Mouse (Mus musculus): Measurements from ENCODE around the gene Mlx.

Mlx gene

DNA sequence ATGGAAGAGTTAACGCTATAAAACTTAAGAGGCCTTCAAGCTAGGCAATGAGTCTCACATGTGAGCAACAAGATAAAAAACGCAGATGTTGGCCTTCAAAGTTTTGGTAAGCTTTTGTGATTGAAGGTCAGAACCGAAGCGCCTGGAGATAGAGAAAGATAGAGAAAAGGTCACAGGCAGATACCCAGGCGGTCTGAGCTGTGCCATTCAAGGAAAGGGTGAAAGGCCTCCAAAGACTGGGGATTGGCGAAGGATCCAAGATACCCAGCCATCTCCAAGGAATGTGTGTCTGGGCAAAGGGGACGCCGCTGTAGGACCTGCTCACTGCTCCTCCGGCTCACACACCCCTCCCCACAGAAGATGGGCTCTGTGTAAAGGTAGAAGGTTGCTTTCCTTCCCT is 22.1 kb upstream of the Mlx start:
- DNase-seq (ENCODE audit: low read depth), result peak; percentile 14

DNA sequence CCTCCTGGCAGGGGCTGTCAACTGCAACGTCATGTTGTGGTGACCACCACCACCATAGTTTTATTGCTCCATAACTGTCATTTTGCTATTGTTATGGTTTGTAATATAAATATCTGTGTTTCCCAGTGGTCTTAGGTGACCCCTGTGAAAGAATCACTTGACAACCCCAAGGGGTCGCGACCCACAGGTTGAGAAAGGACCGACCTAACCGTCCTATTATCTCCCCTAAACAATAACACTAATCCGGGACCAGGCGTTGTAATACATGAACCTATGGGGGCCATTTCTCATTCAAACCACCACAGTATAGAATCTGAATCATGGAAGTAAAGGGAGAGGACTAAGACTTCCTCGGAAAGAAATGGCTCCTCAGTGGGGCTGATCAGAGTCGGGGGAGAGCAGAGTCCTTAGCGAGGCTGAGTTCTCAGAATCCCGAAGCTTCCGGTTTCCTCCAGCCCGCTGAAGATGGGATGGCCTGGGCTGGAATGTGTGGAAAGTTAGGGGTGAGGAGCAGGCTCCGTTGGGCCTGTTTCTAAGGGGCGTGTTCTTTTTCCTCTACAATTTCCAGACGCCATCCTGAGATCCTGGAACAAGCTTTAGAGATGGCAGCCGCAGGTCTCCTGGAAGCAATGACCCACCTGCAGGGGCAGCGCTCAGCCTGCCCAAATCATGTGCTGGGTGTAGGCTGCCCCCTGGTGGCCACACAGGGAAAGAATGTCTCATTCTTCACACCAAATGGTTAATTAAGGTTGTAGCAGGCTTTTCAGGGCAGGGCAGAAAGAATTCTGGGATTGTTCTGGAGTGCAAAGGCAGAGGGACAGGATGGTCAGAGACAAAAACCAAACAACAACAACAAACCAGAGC is 20.3 kb upstream of the Mlx start:
- DNase-seq (ENCODE audit: low read depth), result peak; percentile 89

DNA sequence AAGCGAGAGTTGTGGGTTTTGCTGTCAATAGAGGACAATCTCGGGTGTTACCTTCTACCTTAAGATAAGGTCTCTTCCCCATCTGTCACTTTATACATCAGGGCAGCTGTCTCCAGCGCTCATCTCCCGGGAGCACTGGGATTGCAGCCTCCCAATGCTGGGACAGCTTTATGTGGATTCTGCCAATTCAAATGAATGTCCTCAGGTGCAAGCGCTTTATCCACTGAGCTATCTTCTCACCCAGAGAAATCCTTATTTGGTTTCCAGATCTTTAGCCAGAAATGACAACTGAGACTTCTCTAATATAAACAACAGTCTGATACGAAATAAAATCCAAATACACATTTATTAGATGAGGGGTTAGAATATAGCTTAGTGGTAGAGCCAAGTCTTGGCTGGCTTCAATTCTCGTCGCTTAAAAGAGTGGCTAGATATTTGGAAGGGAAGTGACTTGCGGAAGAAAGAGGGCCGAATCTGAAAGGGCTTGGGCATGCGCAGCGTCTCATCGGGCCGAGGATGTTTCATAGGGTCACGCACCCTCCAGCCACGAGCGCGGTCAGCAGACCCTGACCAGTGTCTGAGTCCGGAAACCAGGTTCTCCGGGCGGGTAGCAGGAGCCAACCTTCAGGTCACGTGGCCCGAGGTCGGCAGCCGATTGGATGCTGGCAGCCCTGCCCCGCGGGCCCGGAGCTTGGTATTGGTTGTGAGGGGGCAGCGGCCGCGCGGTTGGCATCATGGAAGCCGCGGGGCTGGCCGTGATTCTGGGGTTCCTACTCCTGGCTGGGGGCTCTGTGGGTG is 17.5 kb upstream of the Mlx start, which contains the start of gene Naglu:
TSS of gene Naglu (plus strand) at position 622 of the 798 bp plus-strand sequence.
- DNase-seq (ENCODE audit: low read depth), result peak; percentile 94

DNA sequence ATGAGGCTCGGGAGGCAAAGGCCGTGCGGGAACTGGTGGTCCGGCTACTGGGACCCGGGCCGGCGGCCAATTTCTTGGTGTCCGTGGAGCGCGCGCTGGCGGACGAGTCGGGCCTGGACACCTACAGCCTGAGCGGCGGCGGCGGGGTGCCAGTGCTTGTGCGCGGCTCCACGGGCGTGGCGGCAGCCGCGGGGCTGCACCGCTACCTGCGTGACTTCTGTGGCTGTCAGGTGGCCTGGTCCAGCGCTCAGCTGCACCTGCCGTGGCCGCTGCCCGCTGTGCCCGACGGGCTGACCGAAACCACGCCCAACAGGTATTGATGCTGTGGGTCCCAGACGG is 16.9 kb upstream of the Mlx start:
- DNase-seq (ENCODE audit: low read depth), result no peak

DNA sequence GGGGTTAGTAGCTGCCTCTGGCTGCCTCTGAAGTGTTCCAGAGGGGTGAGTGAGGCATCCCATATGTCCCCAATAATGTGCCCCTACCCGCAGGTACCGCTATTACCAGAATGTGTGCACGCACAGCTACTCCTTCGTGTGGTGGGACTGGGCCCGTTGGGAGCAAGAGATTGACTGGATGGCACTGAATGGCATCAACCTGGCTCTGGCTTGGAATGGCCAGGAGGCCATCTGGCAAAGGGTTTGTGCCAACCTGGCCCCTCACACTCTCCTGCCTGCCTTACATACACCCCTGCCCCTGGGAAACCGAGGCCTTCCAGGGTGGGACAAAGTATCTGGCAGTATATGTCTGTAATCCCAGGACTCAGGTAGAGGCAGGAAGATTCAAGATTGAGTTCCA is 16.1 kb upstream of the Mlx start:
- DNase-seq (ENCODE audit: low read depth), result no peak

DNA sequence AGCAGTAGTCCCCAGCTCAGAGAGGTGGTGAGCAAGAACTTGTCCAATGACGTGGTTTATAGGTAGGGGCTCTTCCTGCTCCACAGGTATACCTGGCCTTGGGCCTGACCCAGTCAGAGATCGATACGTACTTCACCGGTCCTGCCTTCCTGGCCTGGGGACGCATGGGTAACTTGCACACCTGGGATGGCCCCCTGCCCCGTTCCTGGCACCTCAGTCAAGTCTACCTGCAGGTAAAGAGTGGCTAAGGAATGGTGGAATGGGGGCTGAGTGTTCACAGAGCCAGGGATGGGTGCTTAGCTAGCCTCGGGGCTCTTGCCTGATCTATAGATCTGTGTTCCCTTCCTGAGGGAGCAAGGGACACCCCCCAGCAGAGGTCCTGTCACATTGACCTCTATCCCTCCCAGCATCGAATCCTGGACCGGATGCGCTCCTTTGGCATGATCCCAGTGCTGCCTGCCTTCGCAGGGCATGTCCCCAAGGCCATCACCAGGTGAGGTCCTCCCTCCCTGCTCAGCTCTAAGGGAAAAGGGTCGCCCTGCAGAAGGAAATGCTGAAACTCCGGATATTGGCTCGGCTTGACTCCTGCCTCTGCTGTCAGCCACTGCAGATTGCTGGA is 15.2 kb upstream of the Mlx start:
- DNase-seq (ENCODE audit: low read depth), result no peak

DNA sequence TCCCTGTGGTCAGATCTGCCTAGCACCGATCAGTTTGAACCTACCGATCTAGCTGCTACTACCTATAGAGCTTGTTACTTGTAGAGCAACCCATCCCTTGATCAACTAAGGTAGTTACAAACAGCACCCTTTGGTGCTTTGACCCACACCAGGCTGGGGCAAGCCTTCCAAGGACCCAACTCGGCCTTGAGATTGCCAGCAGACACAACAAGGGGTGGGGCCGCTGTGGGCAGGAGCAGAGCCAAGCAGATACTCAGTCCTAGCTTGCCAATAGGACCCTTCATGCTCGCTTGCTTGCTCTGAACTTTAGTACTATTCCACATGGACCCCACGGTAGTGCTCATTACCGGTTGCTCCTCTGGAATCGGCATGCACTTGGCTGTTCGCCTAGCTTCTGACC is 9.0 kb upstream of the Mlx start, which contains the start of gene Hsd17b1:
TSS of gene Hsd17b1 (plus strand) at position 291 of the 400 bp plus-strand sequence.
- DNase-seq (ENCODE audit: low read depth), result no peak

DNA sequence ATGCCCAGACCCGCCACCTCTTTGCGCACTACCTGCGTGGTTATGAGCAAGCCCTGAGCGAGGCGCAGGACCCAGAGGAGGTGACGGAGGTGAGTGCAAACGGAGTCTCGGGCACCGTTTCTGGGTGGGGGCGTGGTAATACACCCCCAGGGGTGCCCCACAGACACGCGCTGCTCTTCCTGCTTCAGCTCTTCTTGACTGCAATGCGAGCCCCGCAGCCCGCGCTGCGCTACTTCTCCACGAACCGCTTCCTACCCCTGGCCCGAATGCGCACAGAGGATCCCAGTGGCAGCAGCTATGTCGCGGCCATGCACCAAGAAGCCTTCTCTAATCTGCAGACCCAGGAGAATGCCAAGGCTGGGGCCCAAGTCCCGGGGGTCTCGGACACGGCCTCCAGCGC is 7.3 kb upstream of the Mlx start:
- peak; percentile 46 for DNase-seq (ENCODE audit: low read depth)

DNA sequence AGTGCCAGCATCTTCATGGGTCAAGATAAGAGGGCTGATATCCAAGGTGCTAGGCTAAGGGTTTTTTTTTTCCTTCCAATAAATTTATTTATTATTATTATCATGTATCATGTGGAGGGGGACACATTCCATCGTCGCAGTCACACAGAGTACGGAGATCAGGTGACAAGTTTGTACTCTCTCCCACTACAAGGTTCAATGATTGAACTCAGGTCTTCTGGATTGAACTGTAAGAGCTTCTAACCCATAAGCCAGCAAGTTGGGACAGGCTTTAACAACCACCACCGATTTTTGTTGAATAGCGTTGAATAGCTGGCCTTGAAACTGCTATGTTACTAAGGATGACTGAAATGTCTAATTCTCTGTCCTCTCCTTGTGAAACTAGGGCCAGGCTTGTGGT is 6.7 kb upstream of the Mlx start:
- no peak for DNase-seq (ENCODE audit: low read depth)

DNA sequence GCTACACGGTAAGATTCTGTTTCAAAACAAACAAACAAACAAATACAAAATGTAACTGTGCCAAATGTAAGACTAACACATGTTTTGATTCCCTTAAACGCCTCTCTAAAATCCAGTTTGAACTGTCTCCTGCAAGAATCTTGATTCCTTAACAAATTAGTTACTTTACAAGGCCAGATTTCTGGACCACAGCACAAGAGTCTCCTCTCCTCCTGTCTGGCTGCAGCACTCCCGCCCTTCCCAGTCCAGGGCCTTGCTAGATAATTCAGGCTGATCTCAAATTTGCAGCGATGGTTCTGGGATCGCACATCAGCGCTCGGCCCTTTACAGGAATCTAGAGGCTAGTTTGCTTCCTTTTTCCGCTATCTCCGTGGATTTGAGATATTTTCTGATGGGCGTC is 5.4 kb upstream of the Mlx start:
- DNase-seq (ENCODE audit: low read depth), result no peak

DNA sequence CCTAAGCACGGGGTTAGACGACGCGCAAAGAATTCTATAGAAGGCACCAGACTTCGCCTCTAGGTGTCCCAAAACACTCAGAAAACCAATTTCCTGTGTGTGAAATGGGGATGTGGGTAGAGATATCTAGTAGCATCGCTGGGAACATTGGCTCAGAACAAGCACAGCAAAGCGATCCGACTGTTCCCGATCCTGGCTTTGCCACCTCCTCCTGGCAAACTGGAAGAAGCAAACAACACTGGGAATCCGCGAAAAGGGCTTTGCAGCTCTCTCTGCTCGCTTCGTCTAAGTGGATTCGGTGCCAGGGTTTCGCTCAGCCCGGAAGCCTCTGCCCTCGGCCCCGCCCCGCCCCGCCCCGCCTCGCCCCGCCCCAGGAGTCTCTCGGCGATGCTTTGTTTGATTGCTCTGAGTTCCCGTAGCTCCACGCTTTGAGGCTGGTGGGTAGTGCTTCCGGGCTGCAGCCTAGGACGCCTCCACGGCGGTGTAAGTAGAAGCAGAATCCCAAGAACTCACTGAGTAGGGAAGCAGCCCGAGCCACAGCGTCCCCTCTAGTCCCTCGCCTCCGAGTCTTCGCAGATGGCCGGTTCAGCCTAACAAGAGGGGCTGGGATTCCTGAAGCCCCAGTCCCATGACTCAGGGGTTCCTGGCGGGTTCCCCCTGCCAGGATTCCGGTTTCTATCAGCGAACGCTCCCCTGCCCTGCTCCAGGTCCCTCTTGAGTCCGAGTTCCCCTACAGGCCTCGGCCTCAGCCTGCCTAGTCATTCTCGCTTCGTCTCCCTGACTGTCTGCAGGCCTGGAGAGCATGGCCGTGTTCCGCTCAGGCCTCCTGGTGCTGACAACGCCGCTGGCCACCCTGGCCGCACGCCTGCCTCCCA is 4.6 kb upstream of the Mlx start, which contains the start of gene Coasy:
TSS of gene Coasy (plus strand) at position 358 of the 875 bp plus-strand sequence.
- DNase-seq (ENCODE audit: low read depth), result peak; percentile 95

DNA sequence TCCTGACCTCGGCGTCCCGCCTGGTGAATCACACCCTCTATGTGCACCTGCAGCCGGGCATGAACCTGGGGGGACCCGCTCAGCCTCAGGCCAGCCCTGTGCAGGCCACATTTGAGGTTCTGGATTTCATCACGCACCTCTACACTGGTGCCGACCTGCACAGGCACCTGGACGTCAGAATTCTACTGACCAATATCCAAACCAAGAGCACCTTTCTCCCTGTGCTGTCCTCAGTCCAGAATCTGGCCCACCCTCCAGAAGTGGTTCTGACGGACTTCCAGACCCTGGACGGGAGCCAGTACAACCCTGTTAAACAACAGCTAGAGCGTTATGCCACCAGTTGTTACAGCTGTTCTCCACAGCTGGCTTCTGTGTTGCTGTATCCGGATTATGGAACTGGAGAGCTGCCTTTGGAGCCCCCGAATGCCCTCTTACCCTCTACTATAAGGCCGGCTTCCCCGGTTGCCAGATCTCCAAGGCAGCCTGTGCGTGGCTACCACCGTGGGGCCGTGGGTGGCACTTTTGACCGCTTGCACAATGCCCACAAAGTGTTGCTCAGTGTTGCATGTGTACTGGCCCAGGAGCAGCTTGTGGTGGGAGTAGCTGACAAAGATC is 3.9 kb upstream of the Mlx start:
- no peak for DNase-seq (ENCODE audit: low read depth)

DNA sequence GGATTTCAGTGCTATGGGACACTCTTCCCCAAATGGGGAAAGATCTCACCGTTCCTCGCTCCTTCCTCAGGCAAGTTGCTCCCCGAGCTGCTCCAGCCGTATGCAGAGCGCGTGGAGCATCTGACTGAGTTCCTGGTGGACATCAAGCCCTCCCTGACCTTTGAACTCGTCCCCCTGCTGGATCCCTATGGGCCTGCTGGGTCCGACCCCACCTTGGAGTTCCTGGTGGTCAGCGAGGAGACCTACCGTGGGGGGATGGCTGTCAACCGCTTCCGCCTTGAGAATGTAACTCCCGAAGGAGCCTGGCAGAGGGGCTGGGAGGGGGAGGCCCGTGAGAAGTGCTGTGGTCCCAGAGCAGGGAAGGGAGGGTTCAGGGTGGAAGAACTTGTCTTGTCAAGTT is 2.8 kb upstream of the Mlx start:
- no peak for DNase-seq (ENCODE audit: low read depth)

DNA sequence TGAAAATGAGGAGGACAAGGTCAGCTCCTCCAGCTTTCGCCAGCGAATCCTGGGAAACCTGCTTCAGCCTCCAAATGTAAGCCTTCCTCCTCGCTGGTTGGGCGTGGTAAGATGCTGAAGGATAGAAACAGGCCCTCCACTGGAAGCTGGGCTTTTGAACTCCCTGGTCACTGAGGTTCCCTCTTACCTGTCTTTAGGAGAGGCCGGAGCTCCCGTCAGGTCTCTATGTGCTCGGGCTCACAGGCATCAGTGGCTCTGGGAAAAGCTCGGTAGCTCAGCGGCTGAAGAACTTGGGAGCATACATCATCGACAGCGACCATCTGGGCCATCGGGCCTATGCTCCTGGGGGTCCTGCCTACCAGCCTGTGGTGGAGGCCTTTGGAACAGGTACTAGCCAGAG is 2.3 kb upstream of the Mlx start:
- no peak for DNase-seq (ENCODE audit: low read depth)

DNA sequence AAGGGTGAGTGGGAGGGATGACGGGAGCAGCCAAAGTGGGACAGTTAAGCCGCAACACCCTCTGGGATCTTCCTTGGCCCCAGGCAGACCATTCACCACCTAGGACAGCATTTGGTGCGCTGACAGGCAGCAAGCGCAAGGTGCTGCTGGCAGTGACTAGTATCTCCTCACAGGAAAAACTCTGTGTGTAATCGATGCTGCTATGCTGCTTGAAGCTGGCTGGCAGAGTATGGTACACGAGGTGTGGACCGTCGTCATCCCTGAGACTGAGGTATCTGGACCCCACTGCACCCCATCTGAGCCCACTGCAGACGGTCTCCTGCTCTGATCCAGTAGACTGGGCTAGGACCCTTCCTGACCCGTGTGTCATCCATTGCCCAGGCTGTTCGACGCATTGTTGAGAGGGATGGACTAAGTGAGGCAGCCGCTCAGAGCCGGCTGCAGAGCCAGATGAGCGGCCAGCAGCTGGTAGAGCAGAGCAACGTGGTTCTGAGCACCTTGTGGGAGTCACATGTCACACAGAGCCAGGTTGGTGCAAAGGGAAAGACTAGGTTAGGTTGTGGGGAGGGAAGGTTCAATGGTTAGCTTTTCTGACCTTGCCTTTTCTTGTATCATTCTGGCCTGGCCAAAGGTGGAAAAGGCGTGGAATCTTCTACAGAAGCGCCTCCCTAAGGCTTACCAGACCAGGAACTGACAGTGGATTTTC is 1.3 kb upstream of the Mlx start:
- DNase-seq (ENCODE audit: low read depth), result no peak

DNA sequence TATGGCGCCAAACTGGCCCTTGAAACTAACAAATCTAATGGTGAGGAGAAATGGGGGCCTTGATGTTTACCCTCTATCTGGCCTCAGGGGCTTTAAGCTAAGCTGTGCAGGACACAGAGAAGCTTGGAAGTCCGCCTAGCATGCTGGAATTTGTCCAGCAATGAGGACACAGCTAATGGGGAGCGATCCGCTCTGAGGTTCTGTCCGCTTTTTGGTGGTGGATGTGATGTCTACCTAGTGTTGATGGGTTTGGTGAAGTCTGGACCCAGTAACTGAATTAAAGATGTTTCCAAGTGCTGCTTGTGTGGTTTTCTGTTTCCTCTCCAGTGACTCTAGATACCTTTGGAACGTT is 778 bp upstream of the Mlx start:
- DNase-seq (ENCODE audit: low read depth), result no peak

DNA sequence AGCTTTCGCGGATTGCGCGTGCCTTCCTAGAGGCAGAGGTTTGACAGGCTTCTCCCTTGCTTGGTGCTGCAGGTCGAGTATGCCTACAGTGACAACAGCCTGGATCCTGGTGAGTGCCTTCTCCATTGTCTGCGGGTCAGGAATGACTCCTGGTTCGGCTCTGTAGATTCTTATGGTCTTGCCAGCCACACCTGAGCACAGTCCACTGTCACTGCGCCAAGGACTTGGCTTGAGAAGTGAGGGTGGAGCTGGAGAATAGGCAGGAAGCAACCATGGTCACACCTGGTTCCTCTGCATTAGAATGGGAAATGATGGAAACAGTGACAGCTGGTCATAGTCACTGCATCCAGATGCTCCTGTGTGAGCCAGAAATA is 592 bp downstream of the Mlx start:
- no peak for DNase-seq (ENCODE audit: low read depth)

DNA sequence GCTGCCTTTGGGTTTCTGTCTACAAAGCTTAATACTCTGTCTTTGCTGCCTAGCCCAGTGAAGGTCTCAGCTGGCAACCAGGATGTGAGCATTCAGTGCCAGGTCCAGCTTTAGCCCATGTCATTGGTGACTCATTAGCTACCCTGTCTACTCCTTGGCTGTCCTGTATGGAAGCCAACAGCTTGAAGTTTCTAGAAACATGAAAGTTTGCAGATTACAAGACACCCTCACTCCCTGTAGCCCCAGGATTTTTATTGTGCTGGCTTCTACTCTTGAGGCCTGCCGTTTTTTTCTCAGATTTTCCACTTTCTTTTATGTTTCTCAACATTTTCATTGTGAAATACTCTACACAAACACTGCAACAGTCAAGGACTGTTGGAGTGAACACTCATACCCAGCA is 2.9 kb downstream of the Mlx start:
- no peak for DNase-seq (ENCODE audit: low read depth)

DNA sequence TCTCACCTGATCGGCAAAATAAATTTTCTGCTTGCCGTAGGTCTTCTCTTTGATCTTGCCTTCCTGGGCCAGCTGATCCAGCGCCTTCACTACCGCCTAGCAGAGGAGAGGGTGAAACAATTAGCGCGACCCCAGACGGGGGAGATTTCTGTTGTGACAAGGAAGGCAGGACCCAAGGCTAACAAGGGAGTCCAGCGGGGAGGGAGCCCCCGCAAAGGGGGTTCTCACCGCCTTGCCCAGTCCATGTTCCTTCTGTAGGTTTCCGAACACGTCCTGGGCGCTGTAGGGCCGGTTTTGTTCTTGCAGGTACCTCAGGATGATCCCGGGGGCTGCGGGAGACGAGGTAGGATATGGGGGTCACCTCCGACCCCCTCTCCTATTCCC is 7.8 kb downstream of the Mlx start:
- no peak for DNase-seq (ENCODE audit: low read depth)

DNA sequence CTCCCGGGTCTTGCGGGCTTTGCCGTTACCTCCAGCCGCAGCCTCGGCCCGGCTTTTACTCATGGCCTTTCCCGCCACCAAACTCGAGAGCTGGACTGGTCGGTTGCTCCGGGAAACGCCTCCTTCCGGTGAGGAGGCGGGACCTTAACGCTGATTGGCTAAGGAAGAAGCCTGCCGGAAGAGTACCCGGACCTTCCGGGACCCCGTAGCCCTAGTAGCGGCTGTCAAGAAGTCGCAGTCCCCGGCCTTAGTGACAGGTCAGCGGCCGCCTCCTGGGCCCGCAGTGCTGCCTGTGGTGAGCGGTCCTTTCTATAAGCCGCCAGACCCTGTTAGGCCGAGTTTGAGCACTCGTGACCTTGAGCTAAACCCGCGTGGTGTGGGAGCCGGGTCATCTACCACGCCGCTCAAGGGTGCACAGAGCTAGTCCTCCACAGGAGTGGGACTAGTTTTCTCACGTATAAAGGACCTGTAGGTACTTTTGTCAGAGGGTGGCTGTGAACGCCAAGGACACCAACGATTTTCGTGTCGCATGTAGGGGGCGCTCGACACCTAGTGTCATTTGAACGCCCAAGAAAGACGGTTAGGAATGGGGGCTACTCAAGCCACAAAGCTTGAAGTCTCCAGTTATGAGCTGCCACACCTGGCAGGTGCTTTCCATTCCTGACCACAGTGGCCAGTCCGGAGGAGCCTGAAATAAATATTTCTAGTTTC is 8.4 kb downstream of the Mlx start, which contains the start of gene Psmc3ip:
TSS of gene Psmc3ip (minus strand) at position 123 of the 711 bp plus-strand sequence.
- peak; percentile 96 for DNase-seq (ENCODE audit: low read depth)
